Mouse (Mus musculus) layer of hippocampus, postnatal 25 days (tissue): Measurements from ENCODE around the gene Pms2. TPM values are rescaled to one million over a fixed set of nuclear protein-coding genes. Genes with fewer than 3 reads are reported as not detected.

Experiments used
- DNase-seq, 2 experiments: peaks; one replicate each; pipeline ENCODE4 v3.0.0; 2022; ENCODE audit warnings: mixed read lengths in 2 of 2, low spot score in 1 of 2; ENCODE audit errors: extremely low spot score in 1 of 2
- total RNA-seq, 2 experiments: library from RNA; stranded (reverse); gene quantifications; 2 replicates each; pipeline ENCODE4 v1.2.3; 2021

Gene Pms2
- total RNA-seq, 2 experiments from 2014 or later: 11.4 to 16.3 TPM

DNA sequence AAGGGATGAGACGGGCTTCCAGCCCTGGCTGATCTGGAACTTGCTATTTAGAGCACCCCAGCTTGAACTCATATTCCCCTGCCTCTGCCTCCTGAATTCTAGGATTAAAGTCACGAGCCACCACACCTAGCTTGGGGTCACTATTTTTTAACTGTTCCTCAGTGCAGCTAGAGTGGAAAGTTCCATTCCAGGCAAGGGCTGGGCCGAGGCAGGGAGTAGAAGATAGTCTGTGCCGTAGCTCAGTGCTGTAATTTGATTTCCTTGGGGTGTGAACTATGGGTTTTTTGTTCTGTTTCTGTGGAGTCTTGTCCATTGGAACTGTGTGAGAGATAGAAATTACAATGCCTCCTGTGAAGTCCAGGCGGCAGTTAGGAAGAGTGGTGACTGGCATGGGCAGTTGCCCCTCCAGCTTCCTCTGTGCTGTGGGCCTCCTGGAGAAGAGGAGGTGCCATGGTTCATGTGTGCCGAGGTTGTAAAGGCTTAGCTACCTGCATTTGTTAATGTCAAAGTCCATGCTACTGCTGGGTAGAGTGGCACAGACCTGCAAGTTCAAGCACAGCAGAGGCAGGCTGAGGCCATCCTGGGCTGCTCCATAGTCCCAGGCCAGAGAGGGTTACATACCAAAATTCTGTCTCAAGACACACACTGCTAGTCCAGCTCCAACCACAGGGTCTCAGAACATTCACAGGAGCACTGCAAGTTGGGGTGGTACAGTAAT is 22.3 kb downstream of the Pms2 start:
- no peak for DNase-seq

DNA sequence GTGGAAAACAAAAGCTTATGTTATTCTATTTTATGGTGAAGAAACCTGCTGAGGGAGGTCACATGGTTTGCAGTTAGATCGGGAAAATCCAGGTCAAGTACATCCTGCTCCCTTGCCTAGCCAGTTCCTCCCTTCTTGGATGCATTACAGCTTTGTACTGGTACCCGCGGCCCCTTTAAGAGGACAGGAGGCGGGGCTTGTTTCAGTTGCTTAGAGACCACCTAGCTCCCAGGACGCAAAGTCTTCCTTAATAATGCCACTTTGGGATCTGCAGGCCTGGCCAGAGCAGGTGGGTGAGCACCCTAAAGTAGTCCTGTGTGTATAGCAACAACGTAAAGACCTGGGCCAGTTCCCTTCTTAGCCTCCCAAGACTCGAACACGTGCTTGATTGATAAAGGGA is 23.1 kb downstream of the Pms2 start, which contains the start of gene Rsph10b:
Gene Rsph10b, plus strand, starts transcription at position 205 of the 400 bp plus-strand sequence.
- DNase-seq: peak in 1 of 2 experiments; percentile 27

DNA sequence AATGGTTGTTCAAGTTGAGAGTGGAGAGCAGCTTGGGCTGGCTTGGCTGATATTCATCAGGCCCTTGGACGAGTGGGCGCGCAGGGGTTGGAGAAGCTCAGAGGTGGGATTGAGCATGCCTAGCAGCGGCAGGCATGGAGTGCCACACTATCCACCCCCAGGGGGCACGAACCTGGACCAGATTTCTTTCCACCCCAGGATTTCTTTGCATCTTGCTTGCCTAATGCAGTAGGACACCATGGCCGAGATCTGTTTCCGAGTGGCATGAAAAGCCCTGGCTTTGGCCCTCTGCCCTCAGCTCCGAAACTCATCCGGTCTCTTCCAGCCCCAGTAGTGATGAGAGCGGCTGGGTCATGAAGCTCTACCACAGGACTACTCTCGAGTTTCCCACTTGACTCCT is 23.6 kb downstream of the Pms2 start:
- no peak for DNase-seq

DNA sequence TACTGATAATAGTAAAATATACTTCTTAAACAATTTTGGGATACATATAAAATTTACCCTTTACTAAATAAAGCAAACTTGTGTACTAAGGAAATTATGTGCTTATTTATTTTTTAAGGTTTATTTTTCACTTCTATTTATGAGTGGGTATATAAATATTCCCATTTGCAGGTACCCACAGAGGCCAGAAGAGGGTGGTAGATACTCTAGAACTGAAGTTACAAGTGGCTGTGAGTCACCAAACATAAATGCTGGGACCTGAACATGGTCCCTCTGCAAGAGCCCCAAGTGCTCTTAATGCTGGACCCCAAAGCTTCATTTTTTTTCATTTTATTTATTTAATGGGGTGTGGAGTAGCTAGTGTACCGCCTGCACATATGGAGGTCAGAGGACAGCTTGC is 24.1 kb downstream of the Pms2 start:
- no peak for DNase-seq

DNA sequence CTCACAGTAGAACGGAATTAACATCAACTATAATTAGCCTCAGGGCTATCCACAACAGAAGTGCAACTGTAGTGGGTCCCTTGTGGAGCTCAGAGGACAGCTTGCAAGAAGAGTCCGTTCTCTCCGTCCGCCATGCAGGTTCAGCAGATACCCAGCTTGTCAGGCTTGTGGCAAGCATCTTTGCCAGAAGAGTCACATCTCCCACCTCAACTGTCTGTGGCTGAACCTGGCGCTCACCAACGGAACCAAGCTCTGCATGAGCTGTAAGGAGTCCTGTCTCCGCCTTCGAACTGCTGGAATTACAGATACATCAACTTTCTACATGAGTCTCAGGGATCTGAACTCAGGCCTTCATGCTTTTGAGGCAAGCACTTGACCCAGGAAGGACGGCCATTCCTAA is 26.4 kb downstream of the Pms2 start:
- no peak for DNase-seq

DNA sequence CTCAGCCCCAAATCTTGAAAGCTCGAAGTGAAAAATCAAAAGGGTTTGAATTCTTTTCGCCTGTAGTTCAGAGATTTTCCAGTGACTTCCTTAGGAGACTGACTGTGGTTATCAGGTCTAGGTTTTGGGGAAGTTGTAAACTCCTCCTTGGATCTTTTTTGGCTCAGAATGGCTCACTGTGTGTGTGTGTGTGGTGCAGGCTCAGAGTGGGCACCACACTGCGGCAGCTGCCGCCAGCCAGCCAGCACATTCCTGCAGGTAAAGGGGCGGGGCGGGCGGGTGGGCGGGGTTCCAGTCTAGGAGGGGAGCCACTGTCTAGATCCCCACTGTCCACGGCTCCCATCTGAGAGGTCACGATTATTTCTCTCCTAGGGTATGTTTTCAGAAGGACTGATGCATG is 31.8 kb downstream of the Pms2 start:
- no peak for DNase-seq

DNA sequence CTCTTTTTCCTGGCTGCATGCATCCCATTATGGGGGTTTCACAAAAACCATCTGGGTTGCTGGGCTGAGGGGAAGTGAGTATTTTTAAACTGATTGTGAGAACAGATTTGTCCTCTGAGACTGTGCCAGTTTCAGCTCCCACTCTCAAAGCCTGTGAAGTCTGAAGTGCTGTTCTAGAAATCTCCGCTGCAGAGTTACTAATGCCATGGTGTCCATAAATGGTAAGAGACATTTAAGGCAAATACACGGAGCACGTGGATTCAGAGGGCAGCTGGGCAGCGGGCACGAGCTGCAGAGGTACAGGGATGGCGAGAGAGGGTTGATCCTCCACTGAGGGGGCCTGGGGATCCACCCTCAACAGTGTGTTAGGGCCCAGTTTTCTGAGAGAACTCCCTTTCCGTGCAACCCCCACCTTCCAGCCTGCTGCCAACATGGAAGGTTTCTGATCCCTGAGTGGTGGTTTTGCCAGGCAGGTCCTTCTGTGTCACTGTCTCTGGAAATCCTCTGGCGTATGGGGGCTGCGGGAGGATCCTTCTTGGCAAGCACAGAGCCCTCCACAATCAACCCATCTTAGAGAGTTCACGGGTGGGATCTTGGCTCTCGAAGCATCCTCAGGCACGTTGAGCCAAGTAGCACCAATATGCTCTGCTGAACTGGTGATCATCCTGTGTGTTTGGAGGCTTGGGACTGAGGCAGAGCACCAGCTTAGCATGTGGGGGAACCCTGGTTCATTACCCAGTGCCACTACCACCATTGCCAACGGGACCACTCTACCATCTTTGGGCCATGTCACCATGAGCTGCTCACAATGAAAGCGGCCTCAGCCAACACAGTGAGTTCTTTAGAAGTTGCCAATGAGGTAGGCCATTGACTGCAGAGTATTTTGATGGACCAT is 33.7 kb downstream of the Pms2 start:
- DNase-seq: peak; percentile 36 to 55

DNA sequence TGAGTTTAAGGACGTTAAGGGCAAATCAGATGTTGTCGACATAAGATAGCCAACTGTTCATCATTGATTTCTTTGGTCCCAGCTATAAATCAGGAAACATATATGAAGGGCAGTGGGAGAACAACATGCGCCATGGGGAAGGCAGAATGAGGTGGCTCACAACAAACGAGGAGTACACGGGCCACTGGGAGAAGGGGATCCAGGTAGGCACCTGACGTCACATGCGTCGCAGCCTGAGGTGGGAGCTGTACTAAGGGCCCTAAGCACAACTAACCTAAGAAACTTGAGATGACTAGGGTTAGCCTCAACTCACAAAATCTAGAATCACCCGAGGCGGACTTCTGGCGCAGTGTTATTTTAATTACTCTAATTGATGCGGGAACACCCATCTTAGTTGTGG is 38.6 kb downstream of the Pms2 start:
- DNase-seq: no peak

DNA sequence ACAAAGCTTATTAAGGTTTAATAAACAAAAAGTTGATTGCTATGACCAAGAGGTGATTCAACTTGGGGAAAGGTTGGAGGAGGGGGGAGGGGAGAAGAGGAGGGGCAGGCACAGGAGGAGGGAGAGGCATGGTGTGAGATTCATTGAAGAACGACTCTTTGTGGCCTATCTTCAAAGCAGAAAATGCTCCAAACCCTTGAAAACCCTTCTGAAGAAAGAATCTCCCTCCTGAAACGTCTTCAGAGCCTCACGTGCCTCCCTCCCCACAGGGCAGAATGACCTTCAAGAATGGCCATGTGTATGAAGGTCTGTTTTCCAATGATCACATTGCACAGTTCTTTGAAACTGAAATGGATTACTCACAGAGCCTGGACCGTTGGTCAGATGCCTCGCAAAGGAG is 40.3 kb downstream of the Pms2 start:
- no peak for DNase-seq

DNA sequence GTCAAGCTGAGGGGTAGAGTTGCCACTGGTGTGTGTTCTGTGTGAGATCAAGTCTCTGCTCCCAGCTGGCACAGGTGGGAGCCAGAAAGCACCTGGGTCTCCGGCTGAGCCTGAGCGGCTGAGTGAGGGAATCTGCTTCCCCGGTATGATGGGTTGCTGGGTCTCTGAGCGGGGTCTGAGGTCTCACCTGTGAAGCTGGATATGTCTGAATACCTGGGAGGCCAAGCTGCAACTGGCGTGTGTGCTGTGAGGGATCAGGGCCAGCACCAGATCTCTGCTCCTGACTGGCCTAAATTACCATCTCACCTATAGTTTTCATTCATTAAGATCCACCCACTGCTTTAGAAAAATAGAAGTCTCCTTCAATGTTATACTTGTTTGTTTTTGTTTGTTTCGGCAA is 47.3 kb downstream of the Pms2 start:
- no peak for DNase-seq

DNA sequence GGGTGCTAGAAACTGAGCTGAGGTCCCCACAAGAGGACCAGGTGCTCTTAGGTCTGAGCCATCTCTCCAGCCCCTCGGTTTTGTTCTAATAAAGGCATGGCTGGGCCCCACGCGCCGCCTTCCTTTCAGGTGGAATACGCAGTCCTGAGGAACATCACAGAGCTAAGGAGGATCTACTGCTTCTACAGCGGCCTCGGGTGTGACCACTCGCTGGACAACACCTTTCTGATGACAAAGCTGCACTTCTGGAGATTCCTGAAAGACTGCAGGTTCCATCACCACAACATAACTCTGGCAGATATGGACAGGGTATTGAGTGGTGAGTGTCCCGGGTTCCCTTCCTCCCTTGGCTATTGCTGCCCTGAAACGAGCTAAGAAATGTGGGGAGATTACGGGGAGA is 49.8 kb downstream of the Pms2 start:
- DNase-seq: no peak

DNA sequence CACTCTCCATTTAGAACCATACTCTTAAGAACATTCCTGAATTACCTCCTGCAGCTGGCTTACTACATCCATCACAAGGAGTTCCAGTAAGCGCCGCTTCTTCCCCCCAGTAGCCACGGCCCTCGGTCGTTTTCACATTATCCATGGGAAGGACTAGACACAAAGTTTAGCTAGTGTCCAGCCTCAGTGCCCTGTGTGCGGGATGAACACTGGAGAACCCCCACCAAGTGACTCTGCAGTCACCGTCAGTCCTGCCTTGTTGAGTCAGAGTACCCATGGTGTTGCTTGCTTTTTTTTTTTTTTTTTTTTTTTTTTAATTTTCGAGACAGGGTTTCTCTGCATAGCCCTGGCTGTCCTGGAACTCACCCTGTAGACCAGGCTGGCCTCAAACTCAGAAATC is 51.4 kb downstream of the Pms2 start:
- DNase-seq: no peak

DNA sequence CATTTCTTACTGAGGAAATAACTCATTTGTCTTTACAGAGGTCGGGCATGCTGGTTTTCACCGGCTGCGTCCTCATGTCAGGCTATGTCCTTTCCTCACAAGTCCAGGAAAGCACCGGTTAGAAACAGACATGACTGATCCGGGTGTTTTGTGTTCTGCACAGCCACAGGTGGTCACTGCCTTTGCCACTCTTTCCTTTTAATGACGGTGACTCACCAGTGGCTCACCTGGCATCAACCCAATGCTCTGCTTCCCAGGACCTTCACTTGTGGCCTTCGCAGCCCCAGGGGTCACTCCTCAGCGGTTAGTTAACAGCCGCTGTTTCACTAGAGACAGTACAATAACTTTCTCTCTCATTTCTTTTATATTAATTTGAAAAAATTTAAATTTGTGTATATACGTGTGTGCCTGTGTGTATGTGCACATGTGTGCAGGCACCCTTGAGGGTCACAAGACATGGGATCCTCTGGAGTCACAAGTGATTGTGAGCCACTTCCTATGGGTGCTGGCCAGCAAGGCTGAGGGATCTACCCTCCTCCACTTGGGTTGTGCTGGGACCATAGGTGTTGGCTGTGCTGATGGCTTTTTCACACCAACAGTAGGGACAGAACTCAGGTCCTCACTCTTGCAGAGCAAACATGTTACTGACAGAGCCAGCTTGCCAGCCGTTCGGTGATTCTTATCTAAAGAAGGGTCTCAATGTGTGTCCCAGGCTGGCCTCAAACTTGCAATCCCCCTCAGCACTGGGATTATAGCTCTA is 56.0 kb downstream of the Pms2 start:
- DNase-seq: no peak

DNA sequence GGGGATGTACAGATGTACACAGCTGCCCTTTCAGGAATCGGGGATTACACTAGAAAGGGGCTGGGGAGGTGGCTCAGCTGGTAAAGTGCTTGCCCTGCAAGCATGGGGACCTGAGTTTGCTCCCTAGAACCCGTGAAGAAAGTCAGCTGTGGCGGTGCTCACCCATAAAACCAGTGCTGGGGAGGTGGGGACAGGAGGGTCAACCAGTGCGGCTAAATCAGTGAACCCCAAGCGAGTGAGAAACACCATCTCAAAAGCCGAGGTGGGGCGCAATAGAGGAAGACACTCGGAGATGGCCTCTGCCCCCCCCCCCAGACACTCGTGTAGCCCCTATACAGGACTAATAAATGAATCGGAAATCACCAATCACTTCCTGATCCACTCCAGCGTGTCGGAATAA is 56.9 kb downstream of the Pms2 start:
- no peak for DNase-seq

DNA sequence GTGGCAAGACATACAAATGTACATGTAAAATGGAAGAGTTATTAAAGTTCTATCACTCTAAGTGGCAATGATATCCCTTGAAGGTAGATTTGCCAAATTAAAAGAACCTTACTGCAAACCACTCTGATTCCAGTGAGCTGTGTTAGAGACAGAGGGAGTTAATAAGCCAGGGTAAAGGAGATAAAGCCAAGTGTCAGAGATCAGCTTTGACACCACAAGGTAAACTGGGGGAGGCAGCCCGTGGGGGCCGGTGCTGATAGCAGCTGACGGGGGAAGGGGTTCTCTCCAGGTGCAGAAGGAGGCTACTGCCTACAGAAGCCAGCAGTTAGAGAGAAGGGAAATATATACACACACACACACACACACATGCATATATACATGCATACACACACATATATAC is 62.9 kb downstream of the Pms2 start:
- no peak for DNase-seq

DNA sequence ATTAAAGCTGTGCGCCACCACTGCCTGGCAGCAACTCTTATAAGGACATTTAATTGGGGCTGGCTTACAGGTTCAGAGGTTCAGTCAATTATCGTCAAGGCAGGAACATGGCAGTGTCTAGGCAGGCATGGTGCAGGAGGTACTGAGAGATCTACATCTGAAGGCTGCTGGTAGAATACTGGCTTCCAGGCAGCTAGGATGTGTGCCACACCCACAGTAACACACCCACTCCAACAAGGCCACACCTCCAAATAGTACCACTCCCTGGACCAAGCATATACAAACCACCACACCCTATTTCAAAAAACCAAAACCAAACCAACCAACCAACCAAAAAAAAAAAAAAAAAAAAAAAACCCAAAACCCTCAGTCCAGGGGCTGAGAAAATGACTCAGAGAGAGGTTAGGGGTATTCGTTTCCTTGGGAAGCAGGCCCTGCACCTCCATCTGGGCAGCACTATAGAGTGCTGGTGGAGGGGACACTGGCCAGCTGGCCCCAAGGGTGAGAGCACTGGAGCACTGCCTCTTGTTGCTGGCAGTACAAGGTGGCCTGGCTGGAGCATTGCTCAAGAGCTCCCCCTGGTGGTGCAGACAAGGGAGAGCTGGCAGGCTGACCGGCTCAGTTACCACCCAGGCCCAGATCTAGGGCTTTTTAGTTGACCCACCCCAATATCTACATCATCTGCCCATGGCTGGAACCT is 65.3 kb downstream of the Pms2 start:
- DNase-seq: peak; percentile 29 to 72

DNA sequence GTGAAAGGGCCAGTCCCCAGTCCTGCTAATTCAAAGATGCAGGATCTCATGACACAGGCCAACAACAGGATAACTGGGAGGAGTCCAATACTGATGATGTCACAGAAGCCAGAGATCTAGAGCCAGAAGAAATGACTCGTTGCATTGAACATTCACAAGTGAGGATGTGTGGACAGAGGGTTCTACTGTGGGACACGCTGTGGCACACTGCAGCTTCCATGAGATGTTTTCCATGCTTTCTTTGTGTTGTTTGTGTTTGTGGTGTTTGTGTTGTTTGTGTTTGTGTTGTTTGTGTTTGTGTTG is 65.8 kb downstream of the Pms2 start:
- DNase-seq: no peak

DNA sequence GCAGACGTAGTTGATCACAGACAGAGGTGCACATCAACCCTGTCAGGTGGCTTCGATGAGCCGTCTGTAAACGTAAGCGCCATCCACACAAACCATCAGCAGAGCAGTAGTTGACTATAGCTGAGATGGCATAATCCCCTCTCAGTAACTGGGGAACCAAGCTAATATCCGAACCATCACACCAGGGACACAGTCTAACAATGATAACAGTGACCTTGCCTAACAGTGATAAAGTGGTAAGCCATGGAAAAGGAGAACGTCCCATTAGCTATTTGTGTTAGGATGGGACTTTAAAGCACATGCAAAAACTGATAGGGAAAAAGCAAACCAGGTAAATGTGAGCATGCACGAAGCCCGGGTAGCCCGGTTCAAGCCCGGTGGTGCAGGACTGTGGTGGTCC is 66.5 kb downstream of the Pms2 start:
- no peak for DNase-seq

DNA sequence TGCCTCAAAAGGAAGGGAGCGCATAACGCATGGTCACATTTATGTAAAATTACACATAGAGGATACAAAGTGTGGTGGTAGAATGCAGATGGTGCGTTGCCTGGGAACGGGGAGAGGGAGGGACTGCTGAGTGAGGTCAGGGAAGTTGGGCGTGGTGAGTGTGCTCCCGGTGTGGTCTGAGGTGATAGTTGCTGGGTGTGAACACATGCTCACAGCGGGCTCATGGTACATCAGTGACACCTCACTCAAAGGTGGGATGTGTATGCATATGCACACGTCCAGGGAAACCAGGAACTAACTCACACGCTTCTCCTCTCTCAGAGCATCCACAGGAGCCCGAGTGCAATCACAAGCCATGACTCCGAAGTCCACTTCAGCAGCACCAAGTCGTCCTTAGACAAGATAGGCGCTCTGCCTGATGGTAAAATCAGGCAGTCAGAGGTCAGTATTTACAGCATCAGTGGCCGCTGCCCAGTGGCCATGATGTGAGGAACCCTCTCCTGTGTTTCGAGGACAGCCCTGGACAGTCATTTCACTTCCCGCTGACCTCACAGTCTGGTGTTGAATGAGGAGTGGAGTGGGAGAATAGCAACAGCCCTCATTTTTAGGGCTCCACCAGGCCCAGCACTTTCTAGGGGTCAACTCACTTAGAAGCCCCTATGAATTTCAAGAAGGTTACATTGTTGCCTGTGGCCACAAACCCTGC is 67.1 kb downstream of the Pms2 start:
- no peak for DNase-seq

DNA sequence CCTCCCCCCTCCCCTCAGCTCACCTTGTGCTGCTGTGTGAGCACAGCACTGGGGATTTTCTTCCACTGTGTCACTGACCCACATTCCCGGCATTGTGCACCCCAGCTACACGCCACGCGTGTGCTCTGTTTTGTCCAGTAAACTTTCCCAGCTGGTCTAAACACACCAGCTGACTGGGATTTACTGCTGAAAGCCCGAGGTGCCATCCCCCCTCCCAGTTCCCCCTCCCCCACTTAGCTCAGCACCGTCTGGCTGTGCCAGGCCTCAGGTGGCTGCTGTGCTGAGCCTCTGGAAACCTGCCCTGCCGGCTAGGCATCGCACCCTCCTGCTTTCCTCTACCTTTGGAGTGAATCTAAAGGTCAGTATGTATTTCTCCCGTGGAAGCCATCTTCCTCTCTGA is 71.1 kb downstream of the Pms2 start:
- DNase-seq: no peak
